Mouse (Mus musculus) ovary, postnatal 36 days (tissue): ENCODE measurements at regions not wholly inside any gene's neighbourhood (a gene's known extent, or its start where the extent isn't known, plus 50 kb on each side); places are given as distances from the start of the nearest gene placed in this dataset.

Source experiments
- DNase-seq: peaks from one replicate; pipeline ENCODE4 v3.0.0; 2022; ENCODE audit warnings: low spot score, mixed read lengths

- DNase-seq, result no peak
Observed at GRCm38 (mm10) chr13:112228846-112229245, 59.4 kb upstream of the Ankrd55 start.

GRCm38 (mm10) chr13:112230176-112230575 lies 58.1 kb upstream of the Ankrd55 start:
- DNase-seq, result no peak

DNA sequence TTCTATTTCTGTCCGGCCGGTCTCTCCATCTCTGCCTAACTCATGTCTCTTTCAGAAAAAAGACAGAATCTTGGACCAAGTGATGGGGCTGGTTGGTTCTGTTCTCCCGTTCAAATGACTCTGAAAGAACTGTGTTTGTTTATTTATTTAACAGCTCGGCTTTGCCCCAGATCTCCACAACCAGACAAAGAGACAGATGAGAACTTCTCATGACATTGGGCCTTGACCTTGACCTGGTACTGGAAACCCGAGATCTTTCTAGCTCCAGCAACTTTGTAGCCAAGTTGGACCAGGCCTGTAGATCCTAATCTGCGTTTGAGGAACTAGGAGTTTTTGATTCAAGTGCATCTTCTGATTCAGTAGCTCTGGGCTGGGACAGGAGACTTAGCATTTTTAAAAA lies 53.6 kb upstream of the Ankrd55 start:
- DNase-seq, result no peak

GRCm38 (mm10) chr13:112236956-112237355 lies 51.3 kb upstream of the Ankrd55 start:
- DNase-seq, result no peak

- DNase-seq, result no peak
Observed at GRCm38 (mm10) chr13:112237377-112237776, 50.9 kb upstream of the Ankrd55 start.

GRCm38 (mm10) chr13:112237917-112238316 lies 50.3 kb upstream of the Ankrd55 start:
- DNase-seq, result no peak
